Mouse (Mus musculus): Measurements from ENCODE around the gene Gpc2. TPM values are rescaled to one million over a fixed set of nuclear protein-coding genes. Genes with fewer than 3 reads are reported as not detected.

The Gpc2 gene
- polyA plus RNA-seq (2015; fragmentation: Nextera tagmentation; extraction: Ambion mirVana), result 147 and 149 TPM in 2 replicates

- Histone ChIP-seq H3K4me3 (peak within 1 kb of the TSS; percentile 68), H3K4me1 (replicated peaks) (peaks cover 49% of the 10 kb centered on the region), H3K9ac (peak within 1 kb of the TSS; percentile 72), H3K27me3 (no peaks in the 10 kb centered on the region), H3K36me3 (peaks cover 10% of the 10 kb centered on the region), H3K27ac (replicated peaks) (peak within 1 kb of the TSS; percentile 79), H3K9me3 (no peaks in the 10 kb centered on the region), H3K4me2 (peak within 1 kb of the TSS; percentile 79)
- ATAC-seq (ENCODE audit: low FRiP score, low read depth), result peak; percentile 99
- WGBS, result under 1% methylated on average over 56 of the region's 56 CpGs
Measured at GRCm38 (mm10) chr5:138279585-138280424, at the start of gene Gpc2, which contains the start of the genes Gm43720 and Stag3. TSS of gene Gpc2 (minus strand) at chr5:138280005. TSS of gene Gm43720 (minus strand) at chr5:138279958. TSS of gene Stag3 (plus strand) at chr5:138280240.

GRCm38 (mm10) chr5:138312795-138313194 is 33.0 kb upstream of the Gpc2 start:
- Histone ChIP-seq H3K27ac (replicated peaks) (no peak overlapping the region), H3K27me3 (no peaks in the 10 kb centered on the region), H3K4me3 (no peak overlapping the region), H3K4me1 (replicated peaks) (no peaks in the 10 kb centered on the region), H3K4me2 (no peak overlapping the region), H3K9me3 (no peaks in the 10 kb centered on the region), H3K36me3 (no peaks in the 10 kb centered on the region; the same call in 1 of the 2 replicates), H3K9ac (no peak overlapping the region)
- no peak for ATAC-seq (ENCODE audit: low FRiP score, low read depth)
- 92% methylated on average over 3 of the region's 3 CpGs for WGBS

GRCm38 (mm10) chr5:138299613-138300012 is 19.8 kb upstream of the Gpc2 start:
- no peaks in the 10 kb centered on the region for H3K9me3 ChIP-seq
- peaks cover 17% of the 10 kb centered on the region; the same call in 1 of the 2 replicates for H3K36me3 ChIP-seq
- WGBS, result 86% methylated on average over 2 of the region's 2 CpGs
- H3K4me1 ChIP-seq (replicated peaks), result no peaks in the 10 kb centered on the region
- no peaks in the 10 kb centered on the region for H3K27me3 ChIP-seq
- H3K4me3 ChIP-seq, result no peak overlapping the region
- ATAC-seq (ENCODE audit: low FRiP score, low read depth), result no peak
- no peak overlapping the region for H3K4me2 ChIP-seq
- no peak overlapping the region for H3K27ac ChIP-seq (replicated peaks)
- no peak overlapping the region for H3K9ac ChIP-seq

GRCm38 (mm10) chr5:138294158-138294557 is 14.4 kb upstream of the Gpc2 start:
- H3K4me3 ChIP-seq, result no peak overlapping the region
- H3K9me3 ChIP-seq, result no peaks in the 10 kb centered on the region
- H3K36me3 ChIP-seq, result peaks cover 8% of the 10 kb centered on the region; the same call in 1 of the 2 replicates
- H3K27me3 ChIP-seq, result no peaks in the 10 kb centered on the region
- no peak for ATAC-seq (ENCODE audit: low FRiP score, low read depth)
- H3K4me2 ChIP-seq, result no peak overlapping the region
- no peak overlapping the region for H3K27ac ChIP-seq (replicated peaks)
- H3K9ac ChIP-seq, result no peak overlapping the region
- H3K4me1 ChIP-seq (replicated peaks), result no peaks in the 10 kb centered on the region

- Histone ChIP-seq H3K4me3 (no peak overlapping the region), H3K9me3 (no peaks in the 10 kb centered on the region), H3K9ac (no peak overlapping the region), H3K27ac (replicated peaks) (no peak overlapping the region), H3K4me1 (replicated peaks) (no peaks in the 10 kb centered on the region), H3K4me2 (no peak overlapping the region), H3K27me3 (no peaks in the 10 kb centered on the region), H3K36me3 (peaks cover 3% of the 10 kb centered on the region; the same call in 1 of the 2 replicates)
- 81% methylated on average over 1 of the region's 1 CpGs for WGBS
- ATAC-seq (ENCODE audit: low FRiP score, low read depth), result no peak
Measured at GRCm38 (mm10) chr5:138291638-138292037, 11.8 kb upstream of the Gpc2 start.

GRCm38 (mm10) chr5:138287861-138288260 is 8.1 kb upstream of the Gpc2 start:
- Histone ChIP-seq H3K4me1 (replicated peaks) (no peaks in the 10 kb centered on the region), H3K36me3 (peaks cover 3% of the 10 kb centered on the region; the same call in 1 of the 2 replicates), H3K9me3 (no peaks in the 10 kb centered on the region), H3K4me2 (no peak overlapping the region), H3K9ac (no peak overlapping the region), H3K27me3 (no peaks in the 10 kb centered on the region), H3K27ac (replicated peaks) (no peak overlapping the region), H3K4me3 (no peak overlapping the region)
- no peak for ATAC-seq (ENCODE audit: low FRiP score, low read depth)
- 77% methylated on average over 3 of the region's 3 CpGs for WGBS

- ATAC-seq (ENCODE audit: low FRiP score, low read depth), result no peak
- Histone ChIP-seq H3K27ac (replicated peaks) (no peak overlapping the region), H3K9ac (no peak overlapping the region), H3K9me3 (no peaks in the 10 kb centered on the region), H3K4me1 (replicated peaks) (peaks cover 11% of the 10 kb centered on the region), H3K27me3 (no peaks in the 10 kb centered on the region), H3K4me3 (no peak overlapping the region), H3K4me2 (no peak overlapping the region), H3K36me3 (no peaks in the 10 kb centered on the region)
- 58% methylated on average over 1 of the region's 1 CpGs for WGBS
Measured at GRCm38 (mm10) chr5:138283540-138283939, 3.7 kb upstream of the Gpc2 start.

- H3K4me3 ChIP-seq, result no peak overlapping the region
- WGBS, result 75% methylated on average over 2 of the region's 2 CpGs
- peaks cover 29% of the 10 kb centered on the region for H3K4me1 ChIP-seq (replicated peaks)
- H3K27ac ChIP-seq (replicated peaks), result no peak overlapping the region
- no peak overlapping the region for H3K4me2 ChIP-seq
- no peak for ATAC-seq (ENCODE audit: low FRiP score, low read depth)
- peaks cover 9% of the 10 kb centered on the region for H3K36me3 ChIP-seq
- H3K9ac ChIP-seq, result no peak overlapping the region
- H3K27me3 ChIP-seq, result no peaks in the 10 kb centered on the region
- no peaks in the 10 kb centered on the region for H3K9me3 ChIP-seq
Measured at GRCm38 (mm10) chr5:138281798-138282197, 2.0 kb upstream of the Gpc2 start.

- Histone ChIP-seq H3K4me1 (replicated peaks) (peaks cover 39% of the 10 kb centered on the region), H3K4me3 (peak overlapping the region; percentile 68; the same call in 1 of the 2 replicates), H3K4me2 (peak overlapping the region; percentile 79), H3K27ac (replicated peaks) (no peak overlapping the region), H3K9me3 (no peaks in the 10 kb centered on the region), H3K27me3 (no peaks in the 10 kb centered on the region), H3K9ac (no peak overlapping the region), H3K36me3 (peaks cover 10% of the 10 kb centered on the region)
- ATAC-seq (ENCODE audit: low FRiP score, low read depth), result no peak
- 93% methylated on average over 15 of the region's 15 CpGs for whole genome bisulfite sequencing
Measured at GRCm38 (mm10) chr5:138280829-138281228, 1.0 kb upstream of the Gpc2 start.

- no peak overlapping the region for H3K9ac ChIP-seq
- WGBS, result 27% methylated on average over 26 of the region's 26 CpGs
- peak overlapping the region; percentile 28 for H3K27ac ChIP-seq (replicated peaks)
Measured at GRCm38 (mm10) chr5:138280425-138280768, 592 bp upstream of the Gpc2 start.

GRCm38 (mm10) chr5:138277994-138278393 is 1.8 kb downstream of the Gpc2 start:
- Histone ChIP-seq H3K27me3 (no peaks in the 10 kb centered on the region), H3K36me3 (peaks cover 10% of the 10 kb centered on the region), H3K27ac (replicated peaks) (no peak overlapping the region), H3K4me2 (peak overlapping the region; percentile 79), H3K9ac (peak overlapping the region; percentile 72; the same call in 1 of the 2 replicates), H3K4me3 (peak overlapping the region; percentile 68), H3K9me3 (no peaks in the 10 kb centered on the region), H3K4me1 (replicated peaks) (peaks cover 58% of the 10 kb centered on the region)
- no peak for ATAC-seq (ENCODE audit: low FRiP score, low read depth)
- WGBS, result 84% methylated on average over 7 of the region's 7 CpGs

More at GRCm38 (mm10) chr5:138280425-138280768, 592 bp upstream of the Gpc2 start:
- H3K36me3 ChIP-seq, result peaks cover 10% of the 10 kb centered on the region
- no peak for ATAC-seq (ENCODE audit: low FRiP score, low read depth)
- H3K9me3 ChIP-seq, result no peaks in the 10 kb centered on the region
- H3K4me2 ChIP-seq, result peak overlapping the region; percentile 79
- peak overlapping the region; percentile 68 for H3K4me3 ChIP-seq
- no peaks in the 10 kb centered on the region for H3K27me3 ChIP-seq
- peaks cover 43% of the 10 kb centered on the region for H3K4me1 ChIP-seq (replicated peaks)

- Histone ChIP-seq H3K9me3 (no peaks in the 10 kb centered on the region), H3K4me1 (replicated peaks) (peaks cover 59% of the 10 kb centered on the region), H3K4me2 (peak overlapping the region; percentile 63), H3K27ac (replicated peaks) (no peak overlapping the region), H3K27me3 (no peaks in the 10 kb centered on the region), H3K9ac (peak overlapping the region; percentile 39), H3K36me3 (peaks cover 10% of the 10 kb centered on the region), H3K4me3 (peak overlapping the region; percentile 33)
- ATAC-seq (ENCODE audit: low FRiP score, low read depth), result no peak
- WGBS, result 10% methylated on average over 41 of the region's 41 CpGs
Measured at GRCm38 (mm10) chr5:138275216-138276050, 4.4 kb downstream of the Gpc2 start.

Measured in hindbrain, embryonic 15.5 days (tissue).